Mouse (Mus musculus): ENCODE results near the gene BC024978. TPM values are rescaled to one million over a fixed set of nuclear protein-coding genes. Genes with fewer than 3 reads are reported as not detected.

Gene BC024978
- total and polyA plus RNA-seq, 3 experiments: 1.6 to 9.4 (median 1.7) TPM

- dilution Hi-C loops (cut with MboI; ENCODE audit: extremely low pct_ligation_motif_present, extremely low pct_unique_long_range_greater_than_20kb, low sequenced_read_pairs): no loop called here
- H3K79me2 ChIP-seq (replicated peaks; ENCODE audit: control insufficient read depth, extremely low read depth, insufficient read depth, poor library complexity, severe bottlenecking): peaks cover 7% of the 10 kb centered on the region
- no peaks in the 10 kb centered on the region for H3K27me3 ChIP-seq (replicated peaks)
- peak; percentile 73; the same call in 1 of the 2 replicates for TF ChIP-seq ZMIZ1 (IDR thresholded peaks at IDR 0.05; ENCODE audit: low read depth, low read length)
- 0 out of 2 replicates have a peak, but pooled peaks have one; percentile 10 for TF ChIP-seq MYC (IDR thresholded peaks at IDR 0.05; ENCODE audit: low read depth, low read length)
- peak; percentile 91 for TF ChIP-seq CHD2 (IDR thresholded peaks at IDR 0.05; ENCODE audit: low read length)
- 0 out of 2 replicates have a peak, but pooled peaks have one; percentile 25 for TF ChIP-seq BHLHE40 (IDR thresholded peaks at IDR 0.05; ENCODE audit: low read depth, low read length)
- TF ChIP-seq GABPA (IDR thresholded peaks at IDR 0.05; ENCODE audit: insufficient replicate concordance, low read depth, low read length): no peak
- peak; percentile 51; the same call in 1 of the 2 replicates for TF ChIP-seq NELFE (IDR thresholded peaks at IDR 0.05; ENCODE audit: low read depth, low read length)
- 0 out of 2 replicates have a peak, but pooled peaks have one; percentile 21 for TF ChIP-seq TCF12 (IDR thresholded peaks at IDR 0.05; ENCODE audit: low read depth, low read length)
- no peak for TF ChIP-seq IRF4 (IDR thresholded peaks at IDR 0.05; ENCODE audit: low read depth, low read length)
- TF ChIP-seq MEF2A (IDR thresholded peaks at IDR 0.05; ENCODE audit: borderline replicate concordance, low read depth, low read length): peak; percentile 20; the same call in 1 of the 2 replicates
- TF ChIP-seq TBP (conservative IDR thresholded peaks at IDR 0.05; ENCODE audit: low read depth, low read length): peak; percentile 80
- peak; percentile 43; the same call in 1 of the 2 replicates for TF ChIP-seq ETS1 (conservative IDR thresholded peaks at IDR 0.05; ENCODE audit: low read depth, low read length)
- 0 out of 2 replicates have a peak, but pooled peaks have one; percentile 40 for TF ChIP-seq ELF1 (IDR thresholded peaks at IDR 0.05; ENCODE audit: low read depth, low read length)
- TF ChIP-seq JUND (conservative IDR thresholded peaks at IDR 0.05; ENCODE audit: low read depth, low read length): peak; percentile 20; the same call in 1 of the 2 replicates
- peak; percentile 39; the same call in 1 of the 2 replicates for TF ChIP-seq POLR2A (IDR thresholded peaks at IDR 0.05; ENCODE audit: low read depth, low read length)
- TF ChIP-seq MAX (IDR thresholded peaks at IDR 0.05; ENCODE audit: low read length): no peak
- in situ Hi-C loops (cut with MboI; ENCODE audit: low pct_ligation_motif_present, low pct_unique_long_range_greater_than_20kb, low sequenced_read_pairs): no loop called here
- peak; percentile 92 for DNase-seq (ENCODE audit: extremely low read depth)
- H3K9me3 ChIP-seq (replicated peaks; ENCODE audit: low read length): no peaks in the 10 kb centered on the region
- peaks cover 19 to 44% of the 10 kb centered on the region in 2 experiments for H3K36me3 ChIP-seq (replicated peaks in 1 of 2; ENCODE audit: control insufficient read depth in 1 of 2, insufficient read depth in 1 of 2, low read length in 1 of 2)
- H3K27ac ChIP-seq (ENCODE audit: insufficient read depth, low read depth): peak overlapping the region; percentile 87
- peak overlapping the region; percentile 68 for H3K4me2 ChIP-seq (ENCODE audit: insufficient read depth, low read depth, poor library complexity, severe bottlenecking)
- peaks cover 3 to 43% of the 10 kb centered on the region in 2 experiments; a peak in 3 of 4 replicates for H3K4me1 ChIP-seq (ENCODE audit: control insufficient read depth in 1 of 2, insufficient read depth in 2 of 2)
- H3K9ac ChIP-seq (ENCODE audit: insufficient read depth, low read depth): peak overlapping the region; percentile 81
- H3K4me3 ChIP-seq (replicated peaks in 1 of 3; ENCODE audit: low read depth in 2 of 3, low read length in 2 of 3, poor library complexity in 1 of 3): peak overlapping the region; percentile 42 to 71 (median 67)
These were observed 16.2 kb upstream of the BC024978 start for GRCm38 (mm10) chr7:27179217-27179918.

- Histone ChIP-seq H3K9ac (ENCODE audit: insufficient read depth, low read depth) (peak overlapping the region; percentile 40), H3K4me2 (ENCODE audit: insufficient read depth, low read depth, poor library complexity, severe bottlenecking) (peak overlapping the region; percentile 68), H3K4me1 (ENCODE audit: control insufficient read depth in 1 of 2, insufficient read depth in 2 of 2) (peaks cover 3 to 36% of the 10 kb centered on the region in 2 experiments; a peak in 3 of 4 replicates), H3K9me3 (replicated peaks; ENCODE audit: low read length) (peaks cover 1% of the 10 kb centered on the region), H3K79me2 (replicated peaks; ENCODE audit: control insufficient read depth, extremely low read depth, insufficient read depth, poor library complexity, severe bottlenecking) (peaks cover 7% of the 10 kb centered on the region), H3K27ac (ENCODE audit: insufficient read depth, low read depth) (peak overlapping the region; percentile 87), H3K27me3 (replicated peaks) (no peaks in the 10 kb centered on the region), H3K36me3 (replicated peaks in 1 of 2; ENCODE audit: control insufficient read depth in 1 of 2, insufficient read depth in 1 of 2, low read length in 1 of 2) (peaks cover 17 to 44% of the 10 kb centered on the region in 2 experiments), H3K4me3 (replicated peaks in 1 of 3; ENCODE audit: low read depth in 2 of 3, low read length in 2 of 3, poor library complexity in 1 of 3) (peak overlapping the region in 2 of 3 experiments; percentile 25 to 26)
- dilution Hi-C loops (cut with MboI; ENCODE audit: extremely low pct_ligation_motif_present, extremely low pct_unique_long_range_greater_than_20kb, low sequenced_read_pairs) (no loop called here), in situ Hi-C loops (cut with MboI; ENCODE audit: low pct_ligation_motif_present, low pct_unique_long_range_greater_than_20kb, low sequenced_read_pairs) (no loop called here)
- no peak for TF ChIP-seq NRF1 (IDR thresholded peaks at IDR 0.05; ENCODE audit: low read depth, low read length)
- no peak for TF ChIP-seq USF2 (conservative IDR thresholded peaks at IDR 0.05; ENCODE audit: low read depth, low read length)
- no peak for TF ChIP-seq E2F4 (IDR thresholded peaks at IDR 0.05; ENCODE audit: insufficient replicate concordance, low read depth, low read length)
- no peak for TF ChIP-seq ZC3H11A (IDR thresholded peaks at IDR 0.05; ENCODE audit: low read depth, low read length)
- DNase-seq (ENCODE audit: extremely low read depth): no peak
These were observed 15.5 kb upstream of the BC024978 start for GRCm38 (mm10) chr7:27180036-27180435.

All from CH12.LX (cell line).